Mouse (Mus musculus): ENCODE data around the gene Cyb5r1. TPM values are rescaled to one million over a fixed set of nuclear protein-coding genes. Genes with fewer than 3 reads are reported as not detected.
A peak's percentile ranks its signal among the peaks of the same experiment; 100 is the strongest.

Cyb5r1 gene
- polyA plus RNA-seq, 1 experiment: 15.4 TPM

DNA sequence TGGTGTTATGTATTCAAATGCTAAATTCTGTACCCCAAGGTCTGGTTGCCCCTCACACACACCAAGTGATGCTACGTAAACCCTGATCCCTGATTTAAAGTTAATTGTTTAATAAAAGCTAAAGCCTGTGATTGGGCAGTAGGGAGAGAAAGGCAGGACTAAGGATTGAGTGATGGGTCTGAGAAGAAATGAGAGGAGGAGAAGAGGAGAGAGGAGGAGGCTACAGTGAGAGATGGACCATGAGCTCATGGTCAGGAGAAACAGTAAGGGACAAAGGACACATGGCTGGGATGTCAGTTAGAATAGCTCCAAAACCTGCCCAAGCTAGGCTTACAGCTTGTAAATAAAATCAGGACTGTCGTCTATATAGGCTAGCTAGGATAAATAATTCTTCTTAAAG lies 24.3 kb upstream of the Cyb5r1 start:
- no peaks in the 10 kb centered on the region for H3K4me1 ChIP-seq (ENCODE audit: control insufficient read depth, insufficient read depth, low read length)
- H3K27ac ChIP-seq (ENCODE audit: insufficient read depth, low read length): no peak overlapping the region
- no peak overlapping the region for H3K4me3 ChIP-seq (ENCODE audit: insufficient read depth, low read length)
- TF ChIP-seq CTCF (IDR thresholded peaks at IDR 0.05; ENCODE audit: extremely low read depth, insufficient read depth, low read length): no peak
- TF ChIP-seq POLR2A (IDR thresholded peaks at IDR 0.05; ENCODE audit: extremely low read depth, insufficient read depth, low read length): no peak

DNA sequence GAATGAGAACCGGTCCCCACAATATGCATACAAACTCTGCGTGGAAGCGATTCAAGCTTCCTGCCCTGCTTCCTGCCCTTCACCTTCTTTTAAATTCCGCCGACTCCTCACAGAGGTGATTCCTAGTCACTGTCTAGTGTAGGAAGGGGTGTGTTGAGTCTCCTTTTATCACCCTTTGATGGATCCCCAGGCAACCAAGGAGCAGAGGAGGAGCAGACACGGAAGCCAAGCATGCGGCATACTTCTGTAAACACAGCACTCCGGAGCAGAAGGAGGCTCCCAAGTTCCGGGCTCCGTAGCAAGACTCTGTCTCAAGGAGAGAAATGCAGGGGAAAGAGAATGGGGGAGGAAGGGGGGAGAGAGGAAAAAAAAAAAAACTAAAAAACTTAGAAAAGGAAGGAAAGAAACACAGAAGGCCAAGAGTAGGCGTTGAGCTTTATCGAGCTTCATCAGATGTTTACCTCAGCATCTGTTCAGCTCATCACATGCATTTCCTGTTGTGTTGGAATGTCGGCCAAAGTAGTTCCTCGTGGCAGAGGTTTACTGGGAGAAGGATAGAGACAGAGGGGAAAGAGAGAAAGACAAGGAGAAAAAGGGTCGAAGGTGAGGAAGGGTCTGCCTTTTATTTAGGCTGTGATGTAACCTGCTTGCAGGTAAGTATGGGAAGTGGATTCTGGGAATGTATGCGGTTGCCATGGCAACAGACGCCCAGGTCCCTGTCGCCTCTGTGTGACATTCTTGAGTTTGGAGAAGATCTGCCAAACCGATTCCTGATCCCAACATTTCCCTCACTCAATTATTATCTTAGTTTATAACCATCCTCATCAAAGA lies 23.3 kb upstream of the Cyb5r1 start:
- Histone ChIP-seq H3K27ac (ENCODE audit: insufficient read depth, low read length) (no peak overlapping the region), H3K4me3 (ENCODE audit: insufficient read depth, low read length) (peak overlapping the region; percentile 27), H3K4me1 (ENCODE audit: control insufficient read depth, insufficient read depth, low read length) (no peaks in the 10 kb centered on the region)
- TF ChIP-seq CTCF (IDR thresholded peaks at IDR 0.05; ENCODE audit: extremely low read depth, insufficient read depth, low read length) (no peak), POLR2A (IDR thresholded peaks at IDR 0.05; ENCODE audit: extremely low read depth, insufficient read depth, low read length) (no peak)

DNA sequence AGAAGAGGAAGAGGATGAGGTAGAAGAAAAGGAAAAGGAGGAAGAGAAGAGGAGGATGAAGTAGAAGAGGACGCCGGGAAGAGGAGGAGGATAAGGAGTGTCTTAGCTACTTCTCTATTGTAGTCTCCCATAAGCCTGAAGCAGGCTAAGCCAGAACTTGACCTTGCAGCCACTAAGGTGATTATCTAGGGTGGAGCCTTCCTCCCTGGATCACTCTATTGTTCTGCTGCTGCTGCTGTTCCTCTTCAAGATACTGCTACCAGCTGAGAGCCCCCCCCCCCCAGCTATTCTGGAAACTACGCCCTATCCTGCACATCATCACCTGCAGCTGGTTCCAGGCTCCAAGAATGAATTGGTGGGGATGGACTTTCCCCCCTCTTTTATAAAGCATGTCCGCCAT lies 20.8 kb upstream of the Cyb5r1 start:
- no peak overlapping the region for H3K4me3 ChIP-seq (ENCODE audit: insufficient read depth, low read length)
- no peak for TF ChIP-seq POLR2A (IDR thresholded peaks at IDR 0.05; ENCODE audit: extremely low read depth, insufficient read depth, low read length)
- no peak for TF ChIP-seq CTCF (IDR thresholded peaks at IDR 0.05; ENCODE audit: extremely low read depth, insufficient read depth, low read length)
- no peaks in the 10 kb centered on the region for H3K4me1 ChIP-seq (ENCODE audit: control insufficient read depth, insufficient read depth, low read length)
- no peak overlapping the region for H3K27ac ChIP-seq (ENCODE audit: insufficient read depth, low read length)

- H3K27ac ChIP-seq (ENCODE audit: insufficient read depth, low read length): no peak overlapping the region
- TF ChIP-seq CTCF (IDR thresholded peaks at IDR 0.05; ENCODE audit: extremely low read depth, insufficient read depth, low read length) (no peak), POLR2A (IDR thresholded peaks at IDR 0.05; ENCODE audit: extremely low read depth, insufficient read depth, low read length) (no peak)
These were observed 20.2 kb upstream of the Cyb5r1 start for GRCm38 (mm10) chr1:134385176-134385575.

GRCm38 (mm10) chr1:134385666-134386065 lies 19.7 kb upstream of the Cyb5r1 start, which contains the start of gene 4933406M09Rik:
4933406M09Rik (plus strand) TSS chr1:134385940.
- H3K27ac ChIP-seq (ENCODE audit: insufficient read depth, low read length): no peak within 1 kb of the TSS
- no peak within 1 kb of the TSS for H3K4me3 ChIP-seq (ENCODE audit: insufficient read depth, low read length)
- H3K4me1 ChIP-seq (ENCODE audit: control insufficient read depth, insufficient read depth, low read length): no peaks in the 10 kb centered on the region
- TF ChIP-seq POLR2A (IDR thresholded peaks at IDR 0.05; ENCODE audit: extremely low read depth, insufficient read depth, low read length): no peak
- no peak for TF ChIP-seq CTCF (IDR thresholded peaks at IDR 0.05; ENCODE audit: extremely low read depth, insufficient read depth, low read length)

More at GRCm38 (mm10) chr1:134385176-134385575, 20.2 kb upstream of the Cyb5r1 start:
- Histone ChIP-seq H3K4me1 (ENCODE audit: control insufficient read depth, insufficient read depth, low read length) (no peaks in the 10 kb centered on the region), H3K4me3 (ENCODE audit: insufficient read depth, low read length) (no peak overlapping the region)

DNA sequence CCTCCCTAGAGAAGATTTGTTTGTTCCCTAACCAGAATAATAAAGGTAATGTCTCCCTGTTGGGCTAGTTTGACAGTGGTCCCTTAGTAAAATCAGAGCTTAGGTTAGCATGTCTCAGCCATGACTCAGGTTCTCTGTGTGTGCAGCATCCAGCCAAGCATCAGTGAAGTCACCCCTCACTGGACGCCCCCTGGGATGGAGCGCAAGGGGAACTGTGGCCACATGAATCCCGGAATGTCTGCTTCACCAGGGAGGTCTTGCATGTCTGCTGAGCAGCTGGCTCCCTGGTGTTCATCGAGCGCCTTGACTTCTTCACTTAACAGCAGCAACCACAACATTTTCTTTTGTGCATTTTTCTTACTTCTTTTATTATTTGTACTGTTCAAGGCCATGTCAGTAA lies 11.5 kb upstream of the Cyb5r1 start:
- H3K4me3 ChIP-seq (ENCODE audit: insufficient read depth, low read length): no peak overlapping the region
- no peaks in the 10 kb centered on the region for H3K4me1 ChIP-seq (ENCODE audit: control insufficient read depth, insufficient read depth, low read length)
- TF ChIP-seq CTCF (IDR thresholded peaks at IDR 0.05; ENCODE audit: extremely low read depth, insufficient read depth, low read length) (no peak), POLR2A (IDR thresholded peaks at IDR 0.05; ENCODE audit: extremely low read depth, insufficient read depth, low read length) (no peak)
- H3K27ac ChIP-seq (ENCODE audit: insufficient read depth, low read length): no peak overlapping the region

GRCm38 (mm10) chr1:134398210-134398609 lies 7.1 kb upstream of the Cyb5r1 start:
- H3K4me3 ChIP-seq (ENCODE audit: insufficient read depth, low read length): no peak overlapping the region
- H3K4me1 ChIP-seq (ENCODE audit: control insufficient read depth, insufficient read depth, low read length): no peaks in the 10 kb centered on the region
- H3K27ac ChIP-seq (ENCODE audit: insufficient read depth, low read length): no peak overlapping the region
- no peak for TF ChIP-seq POLR2A (IDR thresholded peaks at IDR 0.05; ENCODE audit: extremely low read depth, insufficient read depth, low read length)
- TF ChIP-seq CTCF (IDR thresholded peaks at IDR 0.05; ENCODE audit: extremely low read depth, insufficient read depth, low read length): no peak

GRCm38 (mm10) chr1:134399735-134400134 lies 5.6 kb upstream of the Cyb5r1 start:
- Histone ChIP-seq H3K4me3 (ENCODE audit: insufficient read depth, low read length) (no peak overlapping the region), H3K27ac (ENCODE audit: insufficient read depth, low read length) (no peak overlapping the region), H3K4me1 (ENCODE audit: control insufficient read depth, insufficient read depth, low read length) (no peaks in the 10 kb centered on the region)
- TF ChIP-seq POLR2A (IDR thresholded peaks at IDR 0.05; ENCODE audit: extremely low read depth, insufficient read depth, low read length): no peak
- TF ChIP-seq CTCF (IDR thresholded peaks at IDR 0.05; ENCODE audit: extremely low read depth, insufficient read depth, low read length): no peak

- no peak for TF ChIP-seq CTCF (IDR thresholded peaks at IDR 0.05; ENCODE audit: extremely low read depth, insufficient read depth, low read length)
- no peak for TF ChIP-seq POLR2A (IDR thresholded peaks at IDR 0.05; ENCODE audit: extremely low read depth, insufficient read depth, low read length)
- peak overlapping the region; percentile 69 for H3K4me3 ChIP-seq (ENCODE audit: insufficient read depth, low read length)
- H3K27ac ChIP-seq (ENCODE audit: insufficient read depth, low read length): no peak overlapping the region
- no peaks in the 10 kb centered on the region for H3K4me1 ChIP-seq (ENCODE audit: control insufficient read depth, insufficient read depth, low read length)
These were observed 1.0 kb downstream of the Cyb5r1 start for GRCm38 (mm10) chr1:134406414-134406771.

DNA sequence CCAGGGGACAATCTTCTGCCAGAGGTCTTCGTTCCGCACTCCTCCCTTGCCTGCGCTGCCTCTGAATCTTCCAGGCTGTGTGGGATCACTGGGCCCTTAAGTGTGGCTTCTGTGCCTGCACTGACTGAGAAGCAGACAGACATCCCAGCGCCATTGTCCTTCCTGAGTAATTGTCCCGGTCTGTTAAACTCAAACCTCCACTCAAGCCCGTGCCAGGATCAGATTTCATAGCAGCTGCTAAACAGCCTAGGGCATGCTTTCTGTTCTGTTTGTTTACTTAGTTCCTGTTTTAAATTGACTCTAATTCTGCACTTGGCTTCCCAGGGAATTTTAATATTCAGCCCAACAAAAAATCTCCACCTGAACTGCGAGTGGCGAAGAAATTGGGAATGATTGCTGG lies 2.7 kb downstream of the Cyb5r1 start:
- H3K4me3 ChIP-seq (ENCODE audit: insufficient read depth, low read length): no peak overlapping the region
- no peaks in the 10 kb centered on the region for H3K4me1 ChIP-seq (ENCODE audit: control insufficient read depth, insufficient read depth, low read length)
- no peak overlapping the region for H3K27ac ChIP-seq (ENCODE audit: insufficient read depth, low read length)
- TF ChIP-seq CTCF (IDR thresholded peaks at IDR 0.05; ENCODE audit: extremely low read depth, insufficient read depth, low read length) (no peak), POLR2A (IDR thresholded peaks at IDR 0.05; ENCODE audit: extremely low read depth, insufficient read depth, low read length) (no peak)

Data from cortical plate, adult 2 months (tissue).